Mouse (Mus musculus) CH12.LX (cell line): ENCODE measurements at regions not wholly inside any gene's neighbourhood (a gene's known extent, or its start where the extent isn't known, plus 50 kb on each side); places are given as distances from the start of the nearest gene placed in this dataset.

ENCODE experiments used
- DNase-seq: peaks from one replicate; pipeline ENCODE4 v3.0.0-alpha.2; 2013; ENCODE audit errors: extremely low read depth
- H3K27ac ChIP-seq: 2 replicates; pipeline ENCODE4 v1.5.1; 2012; ENCODE audit warnings: low read depth, mild to moderate bottlenecking, control low read depth, moderate library complexity; ENCODE audit not compliant: insufficient read depth
- H3K27me3 ChIP-seq: replicated peaks from 2 replicates; pipeline ENCODE3; 2012; ENCODE audit warnings: inconsistent platforms
- H3K36me3 ChIP-seq, 2 experiments: replicated peaks in 1 of 2; 2 replicates each; pipeline versions ENCODE3 to v1.6.1; 2012; ENCODE audit warnings: inconsistent platforms in 1 of 2, low read length in 1 of 2, mild to moderate bottlenecking in 1 of 2, mixed read lengths in 1 of 2, moderate library complexity in 1 of 2; ENCODE audit not compliant: control insufficient read depth in 1 of 2, insufficient read depth in 1 of 2
- H3K4me1 ChIP-seq, 2 experiments: 2 replicates each; pipeline ENCODE4 v1.6.1; 2012; ENCODE audit warnings: inconsistent platforms in 1 of 2, moderate library complexity in 1 of 2; ENCODE audit not compliant: insufficient read depth in 2 of 2, control insufficient read depth in 1 of 2
- H3K4me2 ChIP-seq: 2 replicates; pipeline ENCODE4 v1.6.1; 2012; ENCODE audit warnings: low read depth, mild to moderate bottlenecking, control low read depth; ENCODE audit not compliant: poor library complexity, insufficient read depth, severe bottlenecking
- H3K4me3 ChIP-seq, 3 experiments: fragments of 150-350 bp in 1 of 3; sonication (generic) in 1 of 3; replicated peaks in 1 of 3; 2 replicates each; pipeline versions ENCODE3 to v1.5.1; 2011 to 2012; ENCODE audit warnings: low read depth in 2 of 3, low read length in 2 of 3, mild to moderate bottlenecking in 2 of 3, moderate library complexity in 2 of 3, control low read depth in 1 of 3, improper control_type of control experiment in 1 of 3, inconsistent platforms in 1 of 3, mixed read lengths in 1 of 3; ENCODE audit not compliant: poor library complexity in 1 of 3
- H3K79me2 ChIP-seq: replicated peaks from 2 replicates; pipeline ENCODE4 v1.6.1; 2012; ENCODE audit warnings: mild to moderate bottlenecking, moderate library complexity; ENCODE audit not compliant: control insufficient read depth, poor library complexity, insufficient read depth, severe bottlenecking; ENCODE audit errors: extremely low read depth
- H3K9ac ChIP-seq: 2 replicates; pipeline ENCODE4 v1.6.1; 2012; ENCODE audit warnings: low read depth, mild to moderate bottlenecking, control low read depth, moderate library complexity; ENCODE audit not compliant: insufficient read depth
- H3K9me3 ChIP-seq: replicated peaks from 2 replicates; pipeline ENCODE3; 2012; ENCODE audit warnings: low read length, inconsistent platforms, mixed read lengths
- CHD2 ChIP-seq: IDR thresholded peaks from 2 replicates; pipeline ENCODE4 v1.6.1; 2011; ENCODE audit warnings: low read length, improper control_type of control experiment
- ELF1 ChIP-seq: IDR thresholded peaks from 2 replicates; pipeline ENCODE4 v1.6.1; 2014; ENCODE audit warnings: low read depth, mild to moderate bottlenecking, inconsistent platforms, low read length, improper control_type of control experiment
- HCFC1 ChIP-seq: IDR thresholded peaks from 2 replicates; pipeline ENCODE4 v1.6.1; 2012; ENCODE audit warnings: low read depth, mild to moderate bottlenecking, inconsistent platforms, low read length, improper control_type of control experiment
- IRF4 ChIP-seq: IDR thresholded peaks from 2 replicates; pipeline ENCODE4 v1.6.1; 2014; ENCODE audit warnings: low read depth, mild to moderate bottlenecking, inconsistent platforms, low read length, improper control_type of control experiment
- JUND ChIP-seq: conservative IDR thresholded peaks from 2 replicates; pipeline ENCODE4 v1.6.1; 2011; ENCODE audit warnings: low read depth, low read length, improper control_type of control experiment
- MAFK ChIP-seq: IDR thresholded peaks from 2 replicates; pipeline ENCODE4 v1.6.1; 2011; ENCODE audit warnings: low read length, improper control_type of control experiment; ENCODE audit not compliant: insufficient replicate concordance
- MAX ChIP-seq: IDR thresholded peaks from 2 replicates; pipeline ENCODE4 v1.6.1; 2011; ENCODE audit warnings: low read length, improper control_type of control experiment
- MAZ ChIP-seq: IDR thresholded peaks from 2 replicates; pipeline ENCODE4 v1.6.1; 2012; ENCODE audit warnings: low read depth, mild to moderate bottlenecking, inconsistent platforms, low read length, improper control_type of control experiment, moderate library complexity
- MYC ChIP-seq: IDR thresholded peaks from 2 replicates; pipeline ENCODE4 v1.6.1; 2011; ENCODE audit warnings: low read depth, mild to moderate bottlenecking, improper control_type of control experiment, low read length
- NELFE ChIP-seq: IDR thresholded peaks from 2 replicates; pipeline ENCODE4 v1.6.1; 2011; ENCODE audit warnings: low read depth, low read length, improper control_type of control experiment
- NRF1 ChIP-seq: IDR thresholded peaks from 2 replicates; pipeline ENCODE4 v1.6.1; 2014; ENCODE audit warnings: low read depth, mild to moderate bottlenecking, inconsistent platforms, low read length, improper control_type of control experiment, moderate library complexity
- POLR2A ChIP-seq: IDR thresholded peaks from 2 replicates; pipeline ENCODE4 v1.6.1; 2011; ENCODE audit warnings: low read depth, mild to moderate bottlenecking, improper control_type of control experiment, low read length
- POLR2AphosphoS2 ChIP-seq: IDR thresholded peaks from 2 replicates; pipeline ENCODE4 v1.6.1; 2011; ENCODE audit warnings: low read depth, low read length, improper control_type of control experiment
- RCOR1 ChIP-seq: conservative IDR thresholded peaks from 2 replicates; pipeline ENCODE4 v1.6.1; 2012; ENCODE audit warnings: low read depth, mild to moderate bottlenecking, inconsistent platforms, low read length, improper control_type of control experiment
- SMC3 ChIP-seq: IDR thresholded peaks from 2 replicates; pipeline ENCODE4 v1.6.1; 2011; ENCODE audit warnings: low read depth, low read length, improper control_type of control experiment
- UBTF ChIP-seq: IDR thresholded peaks from 2 replicates; pipeline ENCODE4 v1.6.1; 2012; ENCODE audit warnings: low read depth, mild to moderate bottlenecking, inconsistent platforms, low read length, improper control_type of control experiment, moderate library complexity
- ZC3H11A ChIP-seq: IDR thresholded peaks from 2 replicates; pipeline ENCODE4 v1.6.1; 2012; ENCODE audit warnings: low read depth, mild to moderate bottlenecking, inconsistent platforms, low read length, improper control_type of control experiment
- ZKSCAN1 ChIP-seq: IDR thresholded peaks from 2 replicates; pipeline ENCODE4 v1.6.1; 2012; ENCODE audit warnings: low read depth, inconsistent platforms, low read length, improper control_type of control experiment, borderline replicate concordance
- ZMIZ1 ChIP-seq: IDR thresholded peaks from 2 replicates; pipeline ENCODE4 v1.6.1; 2012; ENCODE audit warnings: low read depth, mild to moderate bottlenecking, inconsistent platforms, low read length, improper control_type of control experiment
- dilution Hi-C: fragments of 300-500 bp; cut with MboI; formaldehyde crosslinking; loops from 2 replicates; pipeline ENCODE4 v1.14.3; 2020; ENCODE audit warnings: low sequenced_read_pairs; ENCODE audit not compliant: extremely low pct_unique_long_range_greater_than_20kb, extremely low pct_ligation_motif_present
- in situ Hi-C: fragments of 300-500 bp; cut with MboI; formaldehyde crosslinking; loops from 3 replicates; pipeline ENCODE4 v1.14.3; 2019; ENCODE audit warnings: low sequenced_read_pairs, low pct_ligation_motif_present, low pct_unique_long_range_greater_than_20kb, mixed read lengths

DNA sequence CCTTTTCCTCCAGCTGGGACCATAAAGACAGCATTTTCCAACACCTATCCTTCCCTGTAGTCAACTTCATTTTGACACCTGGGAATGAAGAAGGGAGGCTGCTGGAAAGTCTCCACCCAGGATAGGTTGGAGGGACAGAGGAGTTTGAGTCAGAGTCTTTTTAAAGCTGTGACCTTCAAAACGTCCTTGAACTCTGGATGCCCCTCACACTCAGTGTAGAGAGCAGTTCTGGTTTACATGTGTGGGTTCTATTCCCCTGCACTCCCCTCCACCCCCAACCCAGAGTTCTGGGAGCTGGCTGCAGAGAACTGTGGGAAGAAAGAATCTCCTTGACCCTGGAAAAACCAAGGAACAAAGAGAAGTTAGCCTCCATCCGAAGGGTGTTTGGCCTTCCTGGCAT, 92.9 kb upstream of the Atp1b1 start:
- TF ChIP-seq POLR2A (no peak), IRF4 (no peak), CHD2 (no peak), ZC3H11A (no peak), NELFE (no peak), POLR2AphosphoS2 (no peak), HCFC1 (no peak), MAFK (no peak), ELF1 (no peak), MAX (no peak), RCOR1 (no peak), ZMIZ1 (no peak), MYC (no peak), ZKSCAN1 (no peak)
- dilution Hi-C loops, result no loop called here
- in situ Hi-C loops, result no loop called here
- Histone ChIP-seq H3K9ac (no peak overlapping the region), H3K4me3 (no peak overlapping the region), H3K27ac (no peak overlapping the region), H3K4me2 (no peak overlapping the region), H3K27me3 (no peaks in the 10 kb centered on the region), H3K36me3 (no peaks in the 10 kb centered on the region), H3K79me2 (no peaks in the 10 kb centered on the region), H3K4me1 (no peaks in the 10 kb centered on the region), H3K9me3 (no peaks in the 10 kb centered on the region)
- DNase-seq, result no peak

DNA sequence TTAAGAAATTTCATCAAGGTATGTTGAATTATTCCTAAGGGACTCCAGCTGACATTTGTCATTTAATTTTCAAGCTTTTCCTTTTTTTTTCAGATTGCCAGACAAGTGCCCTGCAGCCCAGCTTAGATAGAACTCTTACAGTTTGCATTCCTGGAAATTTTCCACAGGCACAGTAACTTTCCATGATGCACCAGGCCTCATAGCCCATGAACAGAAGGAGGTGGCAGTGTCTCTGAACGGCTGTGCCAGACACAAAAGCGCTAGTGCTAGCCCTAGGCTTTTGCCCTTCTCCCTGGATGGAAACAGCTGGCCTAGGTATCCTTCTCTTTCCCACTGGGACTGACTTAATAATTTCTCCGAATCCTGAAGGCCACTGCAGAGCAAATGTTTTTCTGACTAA, 92.4 kb upstream of the Atp1b1 start:
- in situ Hi-C loops, result no loop called here

More for the DNA sequence above, 92.4 kb upstream of the Atp1b1 start:
- Histone ChIP-seq H3K36me3 (no peaks in the 10 kb centered on the region), H3K4me3 (no peak overlapping the region), H3K79me2 (no peaks in the 10 kb centered on the region), H3K4me1 (no peaks in the 10 kb centered on the region), H3K9me3 (no peaks in the 10 kb centered on the region), H3K9ac (no peak overlapping the region), H3K27ac (no peak overlapping the region), H3K27me3 (no peaks in the 10 kb centered on the region), H3K4me2 (no peak overlapping the region)
- DNase-seq, result no peak
- dilution Hi-C loops, result no loop called here
- TF ChIP-seq SMC3, result no peak
- no peak for TF ChIP-seq UBTF
- no peak for TF ChIP-seq IRF4
- no peak for TF ChIP-seq ELF1
- no peak for TF ChIP-seq MAZ
- no peak for TF ChIP-seq JUND
- TF ChIP-seq MYC, result no peak
- no peak for TF ChIP-seq NRF1
- no peak for TF ChIP-seq MAFK
